23 mouse cellular contexts compared by ENCODE assay signal in the genomic region with DNA sequence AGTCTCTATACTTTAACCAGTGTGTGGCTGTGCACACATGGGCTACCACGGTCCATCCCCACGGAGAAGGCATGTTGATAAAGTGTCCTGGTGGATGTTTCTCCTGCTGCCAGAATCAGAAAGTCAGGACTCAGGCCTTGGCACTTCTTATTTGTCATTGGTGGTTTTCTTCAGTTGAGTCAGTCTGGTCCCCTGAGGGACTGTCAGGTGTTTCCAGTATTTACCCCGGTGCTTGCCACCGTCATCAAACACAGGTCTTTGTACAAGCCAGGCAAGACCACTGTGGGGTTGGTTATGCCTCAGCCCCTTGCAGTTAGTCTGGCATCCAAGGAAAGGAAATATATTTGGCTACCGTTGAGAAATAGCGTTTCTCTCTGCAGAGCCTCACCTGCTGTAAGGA. TPM values are rescaled to one million over a fixed set of nuclear protein-coding genes. Genes with fewer than 3 reads are reported as not detected.
A peak's percentile ranks its signal among the peaks of the same experiment; 100 is the strongest.
DNase-seq lines count a peak whose midpoint lies in the region; ATAC-seq lines count a peak whose summit lies in the region.
"Had no signal": no experiment of that assay in that cellular context is flagged by ENCODE, and none has a peak within 500 bp of the region (broad histone marks: within the 10 kb centered on the region; RNA-seq: fewer than 3 reads in every experiment).

No protein-coding gene starts in this region.

- H3K4me3 ChIP-seq in embryonic facial prominence, embryonic 11.5 days (ENCODE audit: low read depth, low read length): no peak overlapping the region
- H3K4me3 ChIP-seq in embryonic facial prominence, embryonic 10.5 days: no peak overlapping the region
- no peak overlapping the region for H3K4me3 ChIP-seq in midbrain, embryonic 13.5 days (replicated peaks)
- no peak overlapping the region for H3K4me3 ChIP-seq in midbrain, embryonic 14.5 days (replicated peaks; ENCODE audit: low read depth, low read length)
- H3K4me3 ChIP-seq: embryonic facial prominence, embryonic 13.5 days; embryonic facial prominence, embryonic 15.5 days; erythroblast, embryonic 14.5 days; forebrain, embryonic 10.5 days; forebrain, embryonic 12.5 days had no signal

- no peaks in the 10 kb centered on the region for H3K27me3 ChIP-seq in embryonic facial prominence, embryonic 11.5 days (ENCODE audit: control insufficient read depth, insufficient read depth, low read length)
- no peaks in the 10 kb centered on the region for H3K27me3 ChIP-seq in embryonic facial prominence, embryonic 10.5 days (replicated peaks; ENCODE audit: low read depth, poor library complexity, severe bottlenecking)
- H3K27me3 ChIP-seq in midbrain, embryonic 13.5 days: no peaks in the 10 kb centered on the region
- H3K27me3 ChIP-seq in midbrain, embryonic 14.5 days (ENCODE audit: control insufficient read depth, insufficient read depth, low read length): no peaks in the 10 kb centered on the region
- H3K27me3 ChIP-seq in splenic B cell, adult 2 months (ENCODE audit: control insufficient read depth, insufficient read depth, low read length, poor library complexity, severe bottlenecking): no peaks in the 10 kb centered on the region
- H3K27me3 ChIP-seq: embryonic facial prominence, embryonic 13.5 days; embryonic facial prominence, embryonic 15.5 days; forebrain, embryonic 12.5 days had no signal

- H3K4me1 ChIP-seq in embryonic facial prominence, embryonic 11.5 days (ENCODE audit: control insufficient read depth, insufficient read depth, low read length): no peaks in the 10 kb centered on the region
- H3K4me1 ChIP-seq in embryonic facial prominence, embryonic 10.5 days: peaks cover 8% of the 10 kb centered on the region
- H3K4me1 ChIP-seq in midbrain, embryonic 13.5 days (replicated peaks): no peaks in the 10 kb centered on the region; the same call in 1 of the 2 replicates
- no peaks in the 10 kb centered on the region for H3K4me1 ChIP-seq in midbrain, embryonic 14.5 days (ENCODE audit: control insufficient read depth, insufficient read depth, low read length)
- H3K4me1 ChIP-seq: embryonic facial prominence, embryonic 13.5 days; embryonic facial prominence, embryonic 15.5 days had no signal

- no peak overlapping the region for H3K4me2 ChIP-seq in embryonic facial prominence, embryonic 11.5 days (ENCODE audit: low read depth, low read length)
- H3K4me2 ChIP-seq in midbrain, embryonic 13.5 days (replicated peaks): no peak overlapping the region
- H3K4me2 ChIP-seq in midbrain, embryonic 14.5 days (ENCODE audit: low read length): no peak overlapping the region
- H3K4me2 ChIP-seq: embryonic facial prominence, embryonic 13.5 days; embryonic facial prominence, embryonic 15.5 days; forebrain, embryonic 12.5 days had no signal

- DNase-seq in embryonic facial prominence, embryonic 11.5 days (ENCODE audit: low spot score): no peak
- no peak for DNase-seq in embryonic facial prominence, embryonic 10.5 days (ENCODE audit: low spot score)
- no peak for DNase-seq in midbrain, embryonic 14.5 days
- peak; percentile 39 for DNase-seq in splenic B cell, adult 2 months (ENCODE audit: low read depth, low spot score)
- DNase-seq in thymus, postnatal 0 days (ENCODE audit: low spot score): no peak
- DNase-seq: adrenal gland, adult 2 months; adrenal gland, postnatal 10 days; adrenal gland, postnatal 25 days; cerebellum, adult 11-12 months; cerebellum, adult 2 months; cerebellum, adult 9-10 months; cerebellum, postnatal 10 days; cerebellum, postnatal 36 days; embryo, embryonic 11 days had no signal

- H3K9ac ChIP-seq in embryonic facial prominence, embryonic 11.5 days (replicated peaks; ENCODE audit: low read length): no peak overlapping the region
- no peak overlapping the region for H3K9ac ChIP-seq in midbrain, embryonic 13.5 days (replicated peaks)
- H3K9ac ChIP-seq in midbrain, embryonic 14.5 days (replicated peaks; ENCODE audit: low read length): no peak overlapping the region
- H3K9ac ChIP-seq: embryonic facial prominence, embryonic 13.5 days; embryonic facial prominence, embryonic 15.5 days; forebrain, embryonic 12.5 days had no signal

- peak; percentile 45; the same call in 1 of the 2 replicates for ATAC-seq in embryonic facial prominence, embryonic 11.5 days (replicated peaks; ENCODE audit: insufficient number of reproducible peaks, low FRiP score, low TSS enrichment, low read depth)
- 0 out of 2 replicates have a peak, but pooled peaks have one; percentile 53 for ATAC-seq in midbrain, embryonic 13.5 days
- ATAC-seq in midbrain, embryonic 14.5 days (ENCODE audit: low FRiP score, low TSS enrichment): no peak
- ATAC-seq: CD4-positive, CD25-positive, alpha-beta regulatory T cell, adult 4 months; forebrain, embryonic 14.5 days; forebrain, embryonic 16.5 days had no signal

- H3K27ac ChIP-seq in embryonic facial prominence, embryonic 11.5 days (replicated peaks; ENCODE audit: low read depth, low read length): no peak overlapping the region
- no peak overlapping the region for H3K27ac ChIP-seq in embryonic facial prominence, embryonic 10.5 days (replicated peaks)
- H3K27ac ChIP-seq in midbrain, embryonic 13.5 days: no peak overlapping the region
- H3K27ac ChIP-seq in midbrain, embryonic 14.5 days (replicated peaks; ENCODE audit: low read depth, low read length): no peak overlapping the region
- H3K27ac ChIP-seq: embryonic facial prominence, embryonic 13.5 days; embryonic facial prominence, embryonic 15.5 days; forebrain, embryonic 10.5 days; forebrain, embryonic 12.5 days had no signal

- H3K9me3 ChIP-seq in embryonic facial prominence, embryonic 11.5 days (replicated peaks; ENCODE audit: control insufficient read depth, low read length): no peaks in the 10 kb centered on the region
- no peaks in the 10 kb centered on the region for H3K9me3 ChIP-seq in embryonic facial prominence, embryonic 10.5 days
- no peaks in the 10 kb centered on the region for H3K9me3 ChIP-seq in midbrain, embryonic 13.5 days
- H3K9me3 ChIP-seq in midbrain, embryonic 14.5 days (ENCODE audit: control insufficient read depth, low read length): no peaks in the 10 kb centered on the region
- H3K9me3 ChIP-seq: embryonic facial prominence, embryonic 13.5 days; embryonic facial prominence, embryonic 15.5 days; forebrain, embryonic 10.5 days; forebrain, embryonic 12.5 days had no signal

- WGBS in embryonic facial prominence, embryonic 11.5 days: 90% methylated on average over 6 of the region's 6 CpGs
- WGBS in embryonic facial prominence, embryonic 10.5 days: 89% methylated on average over 6 of the region's 6 CpGs
- 92% methylated on average over 6 of the region's 6 CpGs for WGBS in midbrain, embryonic 13.5 days
- WGBS in midbrain, embryonic 14.5 days: 90% methylated on average over 6 of the region's 6 CpGs

- no peaks in the 10 kb centered on the region; the same call in 1 of the 2 replicates for H3K36me3 ChIP-seq in embryonic facial prominence, embryonic 11.5 days (replicated peaks; ENCODE audit: control insufficient read depth, insufficient read depth, low read depth, low read length)
- H3K36me3 ChIP-seq in embryonic facial prominence, embryonic 10.5 days (replicated peaks): peaks cover 12% of the 10 kb centered on the region; the same call in 1 of the 2 replicates
- H3K36me3 ChIP-seq in midbrain, embryonic 13.5 days: peaks cover 68% of the 10 kb centered on the region
- H3K36me3 ChIP-seq in midbrain, embryonic 14.5 days (ENCODE audit: control insufficient read depth, insufficient read depth, low read length): peaks cover 64% of the 10 kb centered on the region
- no peaks in the 10 kb centered on the region for H3K36me3 ChIP-seq in splenic B cell, adult 2 months (ENCODE audit: control insufficient read depth, insufficient read depth, low read length, poor library complexity, severe bottlenecking)

RNA-seq across cellular contexts. Expression of a gene that starts 23.6 kb away (rescaled TPM):
- 0.46 TPM in 1 of 2 replicates, not detected in the other for polyA plus RNA-seq in embryonic facial prominence, embryonic 11.5 days (2014; fragmentation: Nextera tagmentation; extraction: Ambion mirVana)
- 0.29 and 0.55 TPM in 2 replicates for polyA plus RNA-seq in embryonic facial prominence, embryonic 10.5 days (2016; fragmentation: Nextera tagmentation; extraction: Ambion mirVana)
- 0.20 and 0.23 TPM in 2 replicates for polyA plus RNA-seq in midbrain, embryonic 13.5 days (2015; fragmentation: Nextera tagmentation; extraction: Ambion mirVana)
- 0.18 and 0.22 TPM in 2 replicates for polyA plus RNA-seq in midbrain, embryonic 14.5 days (2014; fragmentation: Nextera tagmentation; extraction: Ambion mirVana)
- 0.64 and 0.66 TPM in 2 replicates for polyA plus RNA-seq in thymus, postnatal 0 days (2015; fragmentation: Nextera tagmentation; extraction: Ambion mirVana)
- polyA plus RNA-seq: CD4-positive, CD25-positive, alpha-beta regulatory T cell, adult 4 months; erythroblast, embryonic 14.5 days; forebrain, embryonic 10.5 days had no signal

RNA-seq across cellular contexts. Expression of a gene that starts 32.8 kb away (rescaled TPM):
- 3.1 and 3.7 TPM in 2 replicates for polyA plus RNA-seq in embryonic facial prominence, embryonic 11.5 days (2014; fragmentation: Nextera tagmentation; extraction: Ambion mirVana)
- 4.1 and 5.2 TPM in 2 replicates for polyA plus RNA-seq in embryonic facial prominence, embryonic 10.5 days (2016; fragmentation: Nextera tagmentation; extraction: Ambion mirVana)
- 2.7 and 3.4 TPM in 2 replicates for polyA plus RNA-seq in midbrain, embryonic 13.5 days (2015; fragmentation: Nextera tagmentation; extraction: Ambion mirVana)
- polyA plus RNA-seq in midbrain, embryonic 14.5 days (2014; fragmentation: Nextera tagmentation; extraction: Ambion mirVana): 3.5 and 8.0 TPM in 2 replicates
- 22.8 and 25.0 TPM in 2 replicates for polyA plus RNA-seq in thymus, postnatal 0 days (2015; fragmentation: Nextera tagmentation; extraction: Ambion mirVana)

RNA-seq across cellular contexts. Expression of a gene that starts 32.8 kb away (rescaled TPM):
- polyA plus RNA-seq in embryonic facial prominence, embryonic 11.5 days (2014; fragmentation: Nextera tagmentation; extraction: Ambion mirVana): 25.0 and 25.2 TPM in 2 replicates
- polyA plus RNA-seq in embryonic facial prominence, embryonic 10.5 days (2016; fragmentation: Nextera tagmentation; extraction: Ambion mirVana): 18.4 and 20.1 TPM in 2 replicates
- 67.0 and 74.1 TPM in 2 replicates for polyA plus RNA-seq in midbrain, embryonic 13.5 days (2015; fragmentation: Nextera tagmentation; extraction: Ambion mirVana)
- polyA plus RNA-seq in midbrain, embryonic 14.5 days (2014; fragmentation: Nextera tagmentation; extraction: Ambion mirVana): 122 and 133 TPM in 2 replicates
- 34.0 and 35.4 TPM in 2 replicates for polyA plus RNA-seq in thymus, postnatal 0 days (2015; fragmentation: Nextera tagmentation; extraction: Ambion mirVana)
